Mouse (Mus musculus) megakaryocyte-erythroid progenitor cell, adult 5 weeks (primary cell): ENCODE data around the gene Tmed8. TPM values are rescaled to one million over a fixed set of nuclear protein-coding genes. Genes with fewer than 3 reads are reported as not detected.

ENCODE experiments used
- polyA plus RNA-seq: library from polyadenylated mRNA; stranded (reverse); fragments of >175 nt; gene quantifications from 2 replicates; pipeline ENCODE4 v1.2.3, GENCODE M21; 2012

The Tmed8 gene
- 0.73 and 1.0 TPM in 2 replicates for polyA plus RNA-seq

GRCm38 (mm10) chr12:87199973-87200586 lies at the start of gene Tmed8:
Gene Tmed8, minus strand, starts transcription at chr12:87200454.

GRCm38 (mm10) chr12:87238632-87239031 lies 38.4 kb upstream of the Tmed8 start, which contains the start of gene Noxred1:
Gene Noxred1, minus strand, starts transcription at chr12:87238732.

GRCm38 (mm10) chr12:87199206-87199972 lies 865 bp downstream of the Tmed8 start, which contains the start of gene Samd15:
Gene Samd15, plus strand, starts transcription at chr12:87199723.

GRCm38 (mm10) chr12:87147395-87148089 lies 52.7 kb downstream of the Tmed8 start, which contains the start of gene Pomt2:
Gene Pomt2, minus strand, starts transcription at chr12:87147968.

GRCm38 (mm10) chr12:87146966-87147365 lies 53.3 kb downstream of the Tmed8 start, which contains the start of gene Gstz1:
Gene Gstz1, plus strand, starts transcription at chr12:87147165.

Other genes with a start within 250 kb of the Tmed8 start
- gene Zdhhc22, start 210.0 kb downstream of the Tmed8 start, polyA plus RNA-seq = not detected in 2 replicates
- not detected in 2 replicates for gene Tmem63c, start 179.1 kb downstream of the Tmed8 start, polyA plus RNA-seq
- 0.06 TPM in 1 of 2 replicates, not detected in the other for gene Ngb, start 97.9 kb downstream of the Tmed8 start, polyA plus RNA-seq
- 4.7 and 5.7 TPM in 2 replicates for gene Gstz1, start 53.3 kb downstream of the Tmed8 start, polyA plus RNA-seq
- 3.8 and 4.3 TPM in 2 replicates for gene Pomt2, start 52.5 kb downstream of the Tmed8 start, polyA plus RNA-seq
- 0.05 and 0.06 TPM in 2 replicates for gene Samd15, start 731 bp downstream of the Tmed8 start, polyA plus RNA-seq
- gene Noxred1, start 38.3 kb upstream of the Tmed8 start, polyA plus RNA-seq = 0.05 TPM in 1 of 2 replicates, not detected in the other
- 1.6 and 3.7 TPM in 2 replicates for gene Vipas39, start 65.8 kb upstream of the Tmed8 start, polyA plus RNA-seq
- gene Ahsa1, start 66.0 kb upstream of the Tmed8 start, polyA plus RNA-seq = 149 and 180 TPM in 2 replicates
- gene Ism2, start 99.3 kb upstream of the Tmed8 start, polyA plus RNA-seq = not detected in 2 replicates
- 55.5 and 69.3 TPM in 2 replicates for gene Sptlc2, start 187.9 kb upstream of the Tmed8 start, polyA plus RNA-seq
- gene Slirp, start 243.4 kb upstream of the Tmed8 start, polyA plus RNA-seq = 2.4 TPM in 2 replicates
- 33.0 and 33.2 TPM in 2 replicates for gene Alkbh1, start 243.6 kb upstream of the Tmed8 start, polyA plus RNA-seq